Mouse (Mus musculus) CD4-positive helper T cell, adult 2 months (primary cell): Measurements from ENCODE around the gene Thg1l.
A peak's percentile ranks its signal among the peaks of the same experiment; 100 is the strongest.

Experiments used
- DNase-seq: peaks from one replicate; pipeline ENCODE4 v3.0.0-alpha.2; 2012; ENCODE audit warnings: low read depth, missing footprints, low spot score

The Thg1l gene

GRCm38 (mm10) chr11:45927456-45927855 lies 27.8 kb downstream of the Thg1l start:
- no peak for DNase-seq

GRCm38 (mm10) chr11:45926640-45927082 lies 28.6 kb downstream of the Thg1l start:
- peak; percentile 84 for DNase-seq

- no peak for DNase-seq
Measured at GRCm38 (mm10) chr11:45925436-45925835, 29.9 kb downstream of the Thg1l start.

- DNase-seq = no peak
Measured at GRCm38 (mm10) chr11:45921480-45921898, 33.8 kb downstream of the Thg1l start.

GRCm38 (mm10) chr11:45921026-45921425 lies 34.3 kb downstream of the Thg1l start:
- DNase-seq = no peak

GRCm38 (mm10) chr11:45918836-45919235 lies 36.5 kb downstream of the Thg1l start:
- no peak for DNase-seq

GRCm38 (mm10) chr11:45918018-45918417 lies 37.3 kb downstream of the Thg1l start:
- no peak for DNase-seq

GRCm38 (mm10) chr11:45916196-45916595 lies 39.1 kb downstream of the Thg1l start:
- DNase-seq = no peak

- no peak for DNase-seq
Measured at GRCm38 (mm10) chr11:45910701-45911100, 44.6 kb downstream of the Thg1l start.

- no peak for DNase-seq
Measured at GRCm38 (mm10) chr11:45908894-45909293, 46.4 kb downstream of the Thg1l start.

GRCm38 (mm10) chr11:45908070-45908469 lies 47.2 kb downstream of the Thg1l start:
- DNase-seq = no peak

- DNase-seq = no peak
Measured at GRCm38 (mm10) chr11:45907301-45907700, 48.0 kb downstream of the Thg1l start.

GRCm38 (mm10) chr11:45906109-45906786 lies 49.0 kb downstream of the Thg1l start:
- no peak for DNase-seq

- no peak for DNase-seq
Measured at GRCm38 (mm10) chr11:45900233-45901015, 54.9 kb downstream of the Thg1l start.

GRCm38 (mm10) chr11:45897392-45897791 lies 57.9 kb downstream of the Thg1l start:
- no peak for DNase-seq
